Mouse (Mus musculus): Measurements from ENCODE around the gene Itga9. TPM values are rescaled to one million over a fixed set of nuclear protein-coding genes. Genes with fewer than 3 reads are reported as not detected.

The Itga9 gene
- polyA plus RNA-seq, 1 experiment from 2014 or later: 1.6 TPM

DNA sequence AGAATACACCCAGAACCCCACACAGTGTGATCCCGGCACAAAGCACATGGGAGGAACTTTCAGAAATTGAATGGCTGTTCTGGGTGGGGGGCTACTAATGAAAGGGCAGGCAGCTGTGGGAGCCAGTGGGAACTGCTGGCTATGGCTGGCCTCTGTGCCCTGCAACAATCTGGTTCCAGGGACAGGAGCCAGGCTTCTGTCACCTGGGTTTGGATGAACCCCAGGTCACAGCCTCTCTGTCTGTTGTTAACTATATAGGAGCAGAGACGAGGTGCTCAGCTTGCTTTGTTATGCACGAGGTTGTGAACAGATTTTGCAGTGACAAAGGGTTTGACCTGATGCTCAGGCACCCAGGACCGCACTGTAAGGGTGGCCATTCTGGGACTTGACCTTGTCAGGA, 2.1 kb downstream of the Itga9 start:
- Histone ChIP-seq H3K9me3 (no peaks in the 10 kb centered on the region), H3K9ac (replicated peaks) (no peak overlapping the region), H3K4me2 (replicated peaks) (no peak overlapping the region), H3K27ac (replicated peaks) (no peak overlapping the region), H3K4me1 (peaks cover 12% of the 10 kb centered on the region), H3K4me3 (no peak overlapping the region), H3K27me3 (peaks cover 17% of the 10 kb centered on the region), H3K36me3 (no peaks in the 10 kb centered on the region)
- WGBS: 41% methylated on average over 4 of the region's 4 CpGs
- ATAC-seq (replicated peaks): no peak

GRCm38 (mm10) chr9:118610060-118610459, 3.6 kb downstream of the Itga9 start:
- peaks cover 12% of the 10 kb centered on the region for H3K4me1 ChIP-seq
- peaks cover 17% of the 10 kb centered on the region for H3K27me3 ChIP-seq
- no peak overlapping the region for H3K4me2 ChIP-seq (replicated peaks)
- no peak for ATAC-seq (replicated peaks)
- H3K27ac ChIP-seq (replicated peaks): no peak overlapping the region
- H3K36me3 ChIP-seq: no peaks in the 10 kb centered on the region
- 61% methylated on average over 10 of the region's 10 CpGs for WGBS
- no peak overlapping the region for H3K9ac ChIP-seq (replicated peaks)
- no peak overlapping the region for H3K4me3 ChIP-seq
- no peaks in the 10 kb centered on the region for H3K9me3 ChIP-seq

DNA sequence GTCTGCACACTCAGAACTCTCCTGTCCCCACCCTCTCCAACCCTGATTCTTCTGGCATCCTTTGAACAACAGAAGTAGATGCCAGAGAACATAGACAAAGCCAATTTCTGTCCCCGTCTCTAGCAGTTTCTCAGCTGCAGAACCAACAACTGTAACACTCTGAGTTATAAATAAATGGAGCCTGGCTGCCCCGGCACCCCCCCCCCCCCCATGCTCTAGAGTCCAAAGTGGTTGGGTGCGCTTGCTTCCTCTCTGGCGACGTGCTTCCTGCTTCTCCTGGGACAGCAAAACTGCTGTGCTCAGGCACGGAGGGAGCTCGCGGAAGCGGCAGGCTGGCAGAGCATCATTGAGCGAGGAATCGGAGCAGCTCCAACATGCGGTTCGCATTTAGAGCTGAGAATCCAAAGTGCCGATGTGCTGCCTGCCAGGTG, 4.6 kb downstream of the Itga9 start:
- no peaks in the 10 kb centered on the region for H3K9me3 ChIP-seq
- H3K4me2 ChIP-seq (replicated peaks): peak overlapping the region; percentile 37
- H3K36me3 ChIP-seq: no peaks in the 10 kb centered on the region
- no peak for ATAC-seq (replicated peaks)
- H3K9ac ChIP-seq (replicated peaks): no peak overlapping the region
- 40% methylated on average over 14 of the region's 14 CpGs for WGBS
- peaks cover 17% of the 10 kb centered on the region; the same call in 1 of the 2 replicates for H3K27me3 ChIP-seq
- H3K27ac ChIP-seq (replicated peaks): peak overlapping the region; percentile 21; the same call in 1 of the 2 replicates
- H3K4me3 ChIP-seq: no peak overlapping the region
- H3K4me1 ChIP-seq: peaks cover 12% of the 10 kb centered on the region

GRCm38 (mm10) chr9:118611958-118612581, 5.6 kb downstream of the Itga9 start:
- H3K27ac ChIP-seq (replicated peaks): no peak overlapping the region
- peaks cover 9% of the 10 kb centered on the region for H3K4me1 ChIP-seq
- no peaks in the 10 kb centered on the region for H3K36me3 ChIP-seq
- H3K27me3 ChIP-seq: peaks cover 14% of the 10 kb centered on the region; the same call in 1 of the 2 replicates
- no peak overlapping the region for H3K4me2 ChIP-seq (replicated peaks)
- H3K9me3 ChIP-seq: no peaks in the 10 kb centered on the region
- no peak for ATAC-seq (replicated peaks)
- H3K4me3 ChIP-seq: no peak overlapping the region
- 68% methylated on average over 20 of the region's 20 CpGs for WGBS
- H3K9ac ChIP-seq (replicated peaks): no peak overlapping the region

GRCm38 (mm10) chr9:118617237-118617636, 10.7 kb downstream of the Itga9 start:
- Histone ChIP-seq H3K9me3 (no peaks in the 10 kb centered on the region), H3K4me2 (replicated peaks) (no peak overlapping the region), H3K36me3 (no peaks in the 10 kb centered on the region), H3K4me3 (no peak overlapping the region), H3K9ac (replicated peaks) (no peak overlapping the region), H3K4me1 (no peaks in the 10 kb centered on the region; the same call in 1 of the 2 replicates), H3K27ac (replicated peaks) (no peak overlapping the region), H3K27me3 (no peaks in the 10 kb centered on the region)
- no peak for ATAC-seq (replicated peaks)
- WGBS: 75% methylated on average over 5 of the region's 5 CpGs

- H3K36me3 ChIP-seq: no peaks in the 10 kb centered on the region
- H3K4me1 ChIP-seq: no peaks in the 10 kb centered on the region
- H3K9me3 ChIP-seq: no peaks in the 10 kb centered on the region
- H3K27ac ChIP-seq (replicated peaks): no peak overlapping the region
- no peak overlapping the region for H3K4me2 ChIP-seq (replicated peaks)
- H3K4me3 ChIP-seq: no peak overlapping the region
- 77% methylated on average over 3 of the region's 3 CpGs for WGBS
- no peak for ATAC-seq (replicated peaks)
- H3K27me3 ChIP-seq: no peaks in the 10 kb centered on the region
- H3K9ac ChIP-seq (replicated peaks): no peak overlapping the region
Measured at GRCm38 (mm10) chr9:118618732-118619250, 12.3 kb downstream of the Itga9 start.

DNA sequence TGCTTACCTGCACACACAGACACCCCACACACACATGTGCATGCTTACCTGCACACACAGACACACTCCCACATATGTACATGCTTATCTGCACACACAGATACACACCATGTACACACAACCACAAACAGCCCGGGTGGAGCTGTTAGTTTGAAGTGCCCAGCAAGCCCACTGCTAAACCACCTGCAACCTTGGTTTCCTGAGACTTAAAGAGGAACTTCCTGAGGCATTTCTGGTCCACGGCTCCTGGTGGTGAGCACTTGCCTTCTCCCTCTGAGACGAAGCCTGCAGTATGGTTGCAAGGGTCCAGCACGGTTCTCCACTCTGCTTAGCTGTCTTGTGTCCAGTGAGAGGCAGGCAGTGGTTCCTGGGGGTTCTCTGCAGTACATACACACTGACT, 14.3 kb downstream of the Itga9 start:
- Histone ChIP-seq H3K4me2 (replicated peaks) (no peak overlapping the region), H3K27me3 (no peaks in the 10 kb centered on the region), H3K9ac (replicated peaks) (no peak overlapping the region), H3K4me1 (no peaks in the 10 kb centered on the region), H3K9me3 (no peaks in the 10 kb centered on the region), H3K4me3 (no peak overlapping the region), H3K36me3 (no peaks in the 10 kb centered on the region), H3K27ac (replicated peaks) (no peak overlapping the region)
- ATAC-seq (replicated peaks): no peak
- 48% methylated on average over 4 of the region's 4 CpGs for WGBS

GRCm38 (mm10) chr9:118621691-118622090, 15.2 kb downstream of the Itga9 start:
- no peaks in the 10 kb centered on the region for H3K4me1 ChIP-seq
- no peak overlapping the region for H3K9ac ChIP-seq (replicated peaks)
- H3K27me3 ChIP-seq: no peaks in the 10 kb centered on the region
- H3K9me3 ChIP-seq: no peaks in the 10 kb centered on the region
- H3K4me2 ChIP-seq (replicated peaks): no peak overlapping the region
- H3K27ac ChIP-seq (replicated peaks): no peak overlapping the region
- ATAC-seq (replicated peaks): no peak
- 84% methylated on average over 6 of the region's 6 CpGs for WGBS
- no peaks in the 10 kb centered on the region for H3K36me3 ChIP-seq
- H3K4me3 ChIP-seq: no peak overlapping the region

GRCm38 (mm10) chr9:118622376-118623166, 16.1 kb downstream of the Itga9 start:
- Histone ChIP-seq H3K9ac (replicated peaks) (no peak overlapping the region), H3K9me3 (no peaks in the 10 kb centered on the region), H3K4me2 (replicated peaks) (no peak overlapping the region), H3K27me3 (no peaks in the 10 kb centered on the region), H3K4me3 (no peak overlapping the region), H3K27ac (replicated peaks) (no peak overlapping the region), H3K4me1 (no peaks in the 10 kb centered on the region), H3K36me3 (no peaks in the 10 kb centered on the region)
- WGBS: 78% methylated on average over 18 of the region's 18 CpGs
- no peak for ATAC-seq (replicated peaks)

DNA sequence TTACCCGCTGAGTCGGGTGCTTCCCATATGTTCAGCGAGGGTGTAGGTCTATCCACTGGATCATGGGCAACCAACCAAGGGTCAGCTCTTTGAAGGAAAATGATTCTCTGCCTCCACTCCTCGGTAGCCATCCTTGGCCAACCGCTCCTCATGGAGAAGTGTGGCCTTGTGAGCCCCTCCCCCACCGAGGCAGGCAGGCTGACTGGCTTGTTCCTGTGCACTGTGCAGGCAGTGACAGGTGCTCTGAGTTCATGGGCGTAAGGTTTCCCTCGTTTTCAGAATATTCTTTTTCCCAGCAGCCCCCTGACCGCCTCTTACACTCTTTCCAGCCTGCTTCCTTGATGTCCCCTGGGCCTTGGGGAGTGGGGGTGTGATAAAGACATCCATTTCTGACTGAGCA, 17.0 kb downstream of the Itga9 start:
- Histone ChIP-seq H3K4me2 (replicated peaks) (no peak overlapping the region), H3K4me1 (no peaks in the 10 kb centered on the region), H3K4me3 (no peak overlapping the region), H3K36me3 (no peaks in the 10 kb centered on the region), H3K9me3 (no peaks in the 10 kb centered on the region), H3K27me3 (no peaks in the 10 kb centered on the region), H3K9ac (replicated peaks) (no peak overlapping the region), H3K27ac (replicated peaks) (no peak overlapping the region)
- ATAC-seq (replicated peaks): no peak
- WGBS: 74% methylated on average over 9 of the region's 9 CpGs

DNA sequence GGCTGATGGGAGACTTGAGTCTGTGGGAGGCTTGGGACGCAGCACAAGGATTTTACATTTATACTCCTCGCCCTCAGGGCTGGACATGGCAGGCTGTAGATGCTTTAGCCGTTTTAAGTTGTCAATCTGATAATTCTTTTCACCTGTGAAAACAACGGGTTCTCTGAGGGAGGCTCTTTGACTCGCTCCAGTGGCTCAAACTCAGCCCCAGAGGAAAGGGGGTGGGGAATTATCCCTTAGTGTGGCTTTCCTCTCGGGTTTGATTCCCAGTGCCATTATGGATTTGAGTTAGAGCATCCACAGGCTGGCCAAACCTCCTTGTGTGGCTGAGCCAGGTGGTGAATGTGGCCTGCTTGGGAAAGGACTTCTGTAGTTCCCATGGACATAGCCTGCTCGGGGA, 17.7 kb downstream of the Itga9 start:
- Histone ChIP-seq H3K36me3 (no peaks in the 10 kb centered on the region), H3K4me2 (replicated peaks) (no peak overlapping the region), H3K4me1 (no peaks in the 10 kb centered on the region), H3K4me3 (no peak overlapping the region), H3K27ac (replicated peaks) (no peak overlapping the region), H3K9ac (replicated peaks) (no peak overlapping the region), H3K9me3 (no peaks in the 10 kb centered on the region), H3K27me3 (no peaks in the 10 kb centered on the region)
- 26% methylated on average over 7 of the region's 7 CpGs for WGBS
- ATAC-seq (replicated peaks): no peak

DNA sequence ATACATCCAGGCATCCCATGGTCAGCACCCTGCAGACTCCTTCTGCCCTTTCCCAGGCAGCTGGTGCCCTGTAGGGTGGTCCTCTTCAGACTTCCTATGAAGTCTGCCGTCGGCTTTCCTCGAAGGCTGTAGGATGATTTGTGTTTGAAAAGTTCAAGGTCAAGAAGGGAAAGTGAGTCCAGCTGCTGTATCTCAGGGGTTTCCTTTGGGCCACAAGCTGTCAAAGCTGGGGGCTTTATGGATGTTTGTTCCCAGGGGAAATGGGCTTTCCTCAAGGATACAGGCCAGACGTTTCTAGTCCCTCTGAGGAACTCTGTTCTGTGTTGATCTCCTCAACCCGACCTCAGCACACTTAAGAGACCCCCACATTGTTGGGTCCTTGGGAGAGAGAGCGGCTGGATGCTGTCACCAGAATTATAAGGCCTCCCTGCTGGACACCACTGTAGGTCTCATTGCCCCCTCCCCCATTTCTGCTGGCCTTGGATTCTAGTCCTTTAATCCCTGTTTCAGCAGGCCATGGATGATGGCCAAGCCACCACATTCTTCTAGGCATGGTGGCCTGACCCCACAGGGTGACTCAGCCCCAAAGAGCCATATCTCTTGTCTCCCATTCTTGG, 23.4 kb downstream of the Itga9 start:
- no peak for ATAC-seq (replicated peaks)
- Histone ChIP-seq H3K9me3 (no peaks in the 10 kb centered on the region), H3K36me3 (no peaks in the 10 kb centered on the region), H3K27ac (replicated peaks) (no peak overlapping the region), H3K4me1 (no peaks in the 10 kb centered on the region), H3K4me3 (no peak overlapping the region), H3K4me2 (replicated peaks) (no peak overlapping the region), H3K9ac (replicated peaks) (no peak overlapping the region), H3K27me3 (no peaks in the 10 kb centered on the region)
- 70% methylated on average over 6 of the region's 6 CpGs for WGBS

Measured in forebrain, embryonic 15.5 days (tissue).